Mouse (Mus musculus): ENCODE measurements around the gene Sfswap. TPM values are rescaled to one million over a fixed set of nuclear protein-coding genes. Genes with fewer than 3 reads are reported as not detected.

The Sfswap gene
- polyA plus RNA-seq, 1 experiment from 2014 or later, result 53.7 TPM

- Histone ChIP-seq H3K4me1 (no peaks in the 10 kb centered on the region), H3K27ac (replicated peaks) (no peak overlapping the region), H3K4me2 (replicated peaks) (no peak overlapping the region), H3K9ac (no peak overlapping the region), H3K4me3 (replicated peaks) (no peak overlapping the region), H3K9me3 (replicated peaks) (no peaks in the 10 kb centered on the region), H3K27me3 (no peaks in the 10 kb centered on the region), H3K36me3 (no peaks in the 10 kb centered on the region)
- 66% methylated on average over 3 of the region's 3 CpGs for WGBS
- ATAC-seq (ENCODE audit: insufficient number of reproducible peaks, low FRiP score, low TSS enrichment, low read depth), result no peak
Measured at GRCm38 (mm10) chr5:129475532-129476045, 25.4 kb upstream of the Sfswap start.

DNA sequence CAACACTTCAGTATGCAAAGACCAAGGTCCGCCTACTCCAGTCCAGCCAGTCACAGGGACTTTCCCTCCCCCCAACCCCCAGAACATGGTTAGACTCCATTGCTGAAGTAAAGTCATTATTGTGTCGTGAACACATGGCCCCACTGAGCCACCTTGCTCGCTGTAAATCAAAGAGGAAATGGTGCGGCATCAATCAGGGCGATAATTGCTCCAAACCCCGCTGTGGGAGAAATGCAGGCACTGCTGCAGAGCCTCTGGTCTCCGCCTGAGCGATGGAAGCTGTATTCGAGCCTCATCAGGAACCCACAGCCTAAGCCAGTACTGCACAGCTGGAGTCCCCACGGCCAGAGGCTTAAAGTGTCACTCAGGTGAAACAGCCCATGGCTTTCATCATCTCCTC, 11.1 kb upstream of the Sfswap start:
- no peak for ATAC-seq (ENCODE audit: insufficient number of reproducible peaks, low FRiP score, low TSS enrichment, low read depth)
- Histone ChIP-seq H3K9me3 (replicated peaks) (no peaks in the 10 kb centered on the region), H3K27me3 (no peaks in the 10 kb centered on the region), H3K27ac (replicated peaks) (no peak overlapping the region), H3K9ac (no peak overlapping the region), H3K4me2 (replicated peaks) (no peak overlapping the region), H3K4me1 (no peaks in the 10 kb centered on the region), H3K36me3 (no peaks in the 10 kb centered on the region), H3K4me3 (replicated peaks) (no peak overlapping the region)
- 34% methylated on average over 10 of the region's 10 CpGs for WGBS

DNA sequence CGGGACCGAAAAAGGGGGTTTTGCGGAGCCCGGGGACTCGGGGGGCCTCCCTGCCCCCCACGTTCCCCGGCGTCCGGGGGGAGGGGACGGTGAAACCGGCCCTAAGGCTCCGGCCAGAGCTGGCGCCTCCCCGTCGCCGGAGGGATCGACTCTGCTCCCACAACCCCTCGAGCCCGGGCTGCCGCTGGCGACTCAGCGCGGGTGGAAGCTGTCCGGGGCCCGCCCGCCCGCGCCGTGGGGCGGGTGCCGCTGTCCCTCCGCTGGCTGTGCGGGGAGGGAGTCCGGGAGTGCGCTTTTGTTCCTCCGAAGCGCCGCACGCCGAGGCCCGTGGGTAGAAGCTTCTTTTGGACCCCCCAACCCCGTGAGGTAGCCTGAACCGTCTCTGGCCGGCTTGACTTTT, 650 bp downstream of the Sfswap start:
- Histone ChIP-seq H3K9me3 (replicated peaks) (no peaks in the 10 kb centered on the region), H3K27ac (replicated peaks) (peak overlapping the region; percentile 82), H3K4me3 (replicated peaks) (peak overlapping the region; percentile 100), H3K4me2 (replicated peaks) (peak overlapping the region; percentile 92), H3K4me1 (peaks cover 18% of the 10 kb centered on the region), H3K36me3 (peaks cover 30% of the 10 kb centered on the region), H3K9ac (peak overlapping the region; percentile 95), H3K27me3 (no peaks in the 10 kb centered on the region)
- under 1% methylated on average over 44 of the region's 44 CpGs for WGBS
- no peak for ATAC-seq (ENCODE audit: insufficient number of reproducible peaks, low FRiP score, low TSS enrichment, low read depth)

- 91% methylated on average over 4 of the region's 4 CpGs for WGBS
- Histone ChIP-seq H3K4me2 (replicated peaks) (no peak overlapping the region), H3K9me3 (replicated peaks) (no peaks in the 10 kb centered on the region), H3K27ac (replicated peaks) (no peak overlapping the region), H3K4me1 (peaks cover 15% of the 10 kb centered on the region), H3K9ac (no peak overlapping the region), H3K4me3 (replicated peaks) (no peak overlapping the region), H3K27me3 (no peaks in the 10 kb centered on the region), H3K36me3 (peaks cover 76% of the 10 kb centered on the region)
- no peak for ATAC-seq (ENCODE audit: insufficient number of reproducible peaks, low FRiP score, low TSS enrichment, low read depth)
Measured at GRCm38 (mm10) chr5:129506886-129507285, 5.9 kb downstream of the Sfswap start.

DNA sequence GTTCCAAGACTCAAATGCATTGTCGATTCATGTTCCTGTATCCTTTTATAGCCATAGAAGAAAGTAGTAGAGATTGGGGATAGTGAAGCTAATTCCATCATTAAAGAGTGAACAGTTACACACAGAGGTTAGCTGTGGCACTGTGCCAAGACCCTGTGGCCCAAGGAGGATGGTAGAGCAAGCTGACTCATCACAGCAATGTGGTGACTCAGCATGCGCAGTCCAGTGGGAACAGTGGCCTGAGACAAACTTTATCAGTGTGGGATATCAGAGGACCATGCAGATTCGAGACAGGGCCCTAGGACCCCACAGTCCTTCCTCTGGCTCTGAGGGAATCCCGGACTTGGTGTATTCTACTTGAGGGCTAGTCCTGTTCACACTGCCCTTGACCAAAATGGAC, 17.2 kb downstream of the Sfswap start:
- H3K4me2 ChIP-seq (replicated peaks), result no peak overlapping the region
- peaks cover 73% of the 10 kb centered on the region for H3K36me3 ChIP-seq
- no peaks in the 10 kb centered on the region for H3K27me3 ChIP-seq
- no peak for ATAC-seq (ENCODE audit: insufficient number of reproducible peaks, low FRiP score, low TSS enrichment, low read depth)
- no peaks in the 10 kb centered on the region; the same call in 1 of the 2 replicates for H3K4me1 ChIP-seq
- WGBS, result 93% methylated on average over 4 of the region's 4 CpGs
- H3K9ac ChIP-seq, result no peak overlapping the region
- no peak overlapping the region for H3K4me3 ChIP-seq (replicated peaks)
- H3K27ac ChIP-seq (replicated peaks), result no peak overlapping the region
- no peaks in the 10 kb centered on the region for H3K9me3 ChIP-seq (replicated peaks)

- Histone ChIP-seq H3K27me3 (no peaks in the 10 kb centered on the region), H3K9me3 (replicated peaks) (no peaks in the 10 kb centered on the region), H3K4me3 (replicated peaks) (no peak overlapping the region), H3K4me1 (no peaks in the 10 kb centered on the region; the same call in 1 of the 2 replicates), H3K36me3 (peaks cover 71% of the 10 kb centered on the region), H3K27ac (replicated peaks) (no peak overlapping the region), H3K9ac (no peak overlapping the region), H3K4me2 (replicated peaks) (no peak overlapping the region)
- no peak for ATAC-seq (ENCODE audit: insufficient number of reproducible peaks, low FRiP score, low TSS enrichment, low read depth)
- WGBS, result 86% methylated on average over 1 of the region's 1 CpGs
Measured at GRCm38 (mm10) chr5:129518786-129519185, 17.8 kb downstream of the Sfswap start.

DNA sequence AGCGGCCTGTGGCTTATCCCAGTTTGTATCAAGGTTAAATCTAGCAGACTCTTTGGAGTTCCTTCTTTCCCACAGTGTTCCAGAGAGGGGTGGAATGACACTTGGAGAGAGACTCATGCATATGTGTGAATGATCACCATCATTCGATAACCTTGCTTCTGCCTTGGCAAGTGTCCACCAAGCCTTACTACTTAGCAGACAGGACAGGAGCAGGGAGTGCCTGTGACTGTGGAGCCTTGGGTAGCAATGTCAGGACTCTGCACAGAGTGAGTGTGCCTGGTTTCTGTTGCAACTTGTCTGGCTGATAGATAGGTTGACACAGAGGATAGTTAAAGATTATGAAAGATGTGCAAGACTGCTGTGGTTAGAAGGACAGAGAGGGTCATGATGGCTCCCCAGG, 18.6 kb downstream of the Sfswap start:
- Histone ChIP-seq H3K4me1 (no peaks in the 10 kb centered on the region; the same call in 1 of the 2 replicates), H3K36me3 (peaks cover 70% of the 10 kb centered on the region), H3K27ac (replicated peaks) (no peak overlapping the region), H3K9ac (no peak overlapping the region), H3K4me3 (replicated peaks) (no peak overlapping the region), H3K27me3 (no peaks in the 10 kb centered on the region), H3K9me3 (replicated peaks) (no peaks in the 10 kb centered on the region), H3K4me2 (replicated peaks) (no peak overlapping the region)
- ATAC-seq (ENCODE audit: insufficient number of reproducible peaks, low FRiP score, low TSS enrichment, low read depth), result no peak
- 92% methylated on average over 2 of the region's 2 CpGs for WGBS

GRCm38 (mm10) chr5:129521501-129521900, 20.5 kb downstream of the Sfswap start:
- Histone ChIP-seq H3K4me2 (replicated peaks) (no peak overlapping the region), H3K27me3 (no peaks in the 10 kb centered on the region), H3K9me3 (replicated peaks) (no peaks in the 10 kb centered on the region), H3K36me3 (peaks cover 67% of the 10 kb centered on the region), H3K27ac (replicated peaks) (no peak overlapping the region), H3K4me3 (replicated peaks) (no peak overlapping the region), H3K9ac (no peak overlapping the region), H3K4me1 (no peaks in the 10 kb centered on the region; the same call in 1 of the 2 replicates)
- no peak for ATAC-seq (ENCODE audit: insufficient number of reproducible peaks, low FRiP score, low TSS enrichment, low read depth)
- WGBS, result 71% methylated on average over 7 of the region's 7 CpGs

DNA sequence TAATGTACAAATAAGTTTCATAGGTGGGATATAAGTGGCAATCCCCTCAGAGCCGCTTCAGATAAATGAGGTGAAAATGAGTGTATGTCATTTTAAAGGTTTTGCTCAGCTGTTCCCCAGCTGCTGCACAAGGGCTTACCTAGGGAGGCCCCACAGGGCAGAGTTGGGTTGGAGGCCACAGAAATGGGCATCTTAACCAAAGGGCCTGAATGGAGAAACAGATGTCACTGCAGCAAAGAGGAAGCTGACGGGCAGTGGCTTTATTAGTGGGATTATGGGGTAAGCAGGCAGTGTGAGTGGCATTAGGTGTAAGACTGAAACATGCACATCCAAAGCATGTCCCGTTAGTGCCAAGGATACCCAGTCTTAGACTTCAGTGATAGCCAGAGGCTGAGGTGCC, 20.9 kb downstream of the Sfswap start:
- Histone ChIP-seq H3K36me3 (peaks cover 67% of the 10 kb centered on the region), H3K27ac (replicated peaks) (no peak overlapping the region), H3K4me2 (replicated peaks) (no peak overlapping the region), H3K9me3 (replicated peaks) (no peaks in the 10 kb centered on the region), H3K4me1 (no peaks in the 10 kb centered on the region; the same call in 1 of the 2 replicates), H3K27me3 (no peaks in the 10 kb centered on the region), H3K9ac (no peak overlapping the region), H3K4me3 (replicated peaks) (no peak overlapping the region)
- no peak for ATAC-seq (ENCODE audit: insufficient number of reproducible peaks, low FRiP score, low TSS enrichment, low read depth)
- WGBS, result 79% methylated on average over 3 of the region's 3 CpGs

DNA sequence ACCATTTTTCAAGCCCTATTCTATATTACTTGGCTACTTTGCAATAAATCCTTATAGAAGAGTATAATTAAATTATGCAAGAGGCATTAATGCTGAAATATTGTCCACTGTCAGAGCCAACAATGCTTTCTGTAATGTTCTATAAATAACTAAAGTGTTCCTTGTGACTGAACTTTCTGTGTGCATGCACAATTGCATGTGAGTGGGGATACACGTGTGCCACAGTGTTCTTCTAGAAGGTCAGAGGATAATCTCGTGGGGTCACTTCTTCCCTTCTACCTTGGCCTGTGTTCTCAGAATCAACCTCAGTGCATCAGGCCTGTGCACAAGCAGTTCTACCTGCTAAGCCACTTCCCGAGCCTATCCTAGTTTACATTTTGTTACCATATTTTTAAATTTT, 22.1 kb downstream of the Sfswap start:
- Histone ChIP-seq H3K4me2 (replicated peaks) (no peak overlapping the region), H3K4me1 (no peaks in the 10 kb centered on the region; the same call in 1 of the 2 replicates), H3K27ac (replicated peaks) (no peak overlapping the region), H3K4me3 (replicated peaks) (no peak overlapping the region), H3K27me3 (no peaks in the 10 kb centered on the region), H3K36me3 (peaks cover 66% of the 10 kb centered on the region), H3K9ac (no peak overlapping the region), H3K9me3 (replicated peaks) (no peaks in the 10 kb centered on the region)
- no peak for ATAC-seq (ENCODE audit: insufficient number of reproducible peaks, low FRiP score, low TSS enrichment, low read depth)
- WGBS, result 78% methylated on average over 3 of the region's 3 CpGs

GRCm38 (mm10) chr5:129524751-129525150, 23.7 kb downstream of the Sfswap start:
- WGBS, result 80% methylated on average over 5 of the region's 5 CpGs
- H3K4me1 ChIP-seq, result no peaks in the 10 kb centered on the region; the same call in 1 of the 2 replicates
- no peaks in the 10 kb centered on the region for H3K9me3 ChIP-seq (replicated peaks)
- H3K4me3 ChIP-seq (replicated peaks), result no peak overlapping the region
- no peak for ATAC-seq (ENCODE audit: insufficient number of reproducible peaks, low FRiP score, low TSS enrichment, low read depth)
- no peaks in the 10 kb centered on the region for H3K27me3 ChIP-seq
- peaks cover 67% of the 10 kb centered on the region for H3K36me3 ChIP-seq
- no peak overlapping the region for H3K9ac ChIP-seq
- no peak overlapping the region for H3K4me2 ChIP-seq (replicated peaks)
- H3K27ac ChIP-seq (replicated peaks), result no peak overlapping the region

DNA sequence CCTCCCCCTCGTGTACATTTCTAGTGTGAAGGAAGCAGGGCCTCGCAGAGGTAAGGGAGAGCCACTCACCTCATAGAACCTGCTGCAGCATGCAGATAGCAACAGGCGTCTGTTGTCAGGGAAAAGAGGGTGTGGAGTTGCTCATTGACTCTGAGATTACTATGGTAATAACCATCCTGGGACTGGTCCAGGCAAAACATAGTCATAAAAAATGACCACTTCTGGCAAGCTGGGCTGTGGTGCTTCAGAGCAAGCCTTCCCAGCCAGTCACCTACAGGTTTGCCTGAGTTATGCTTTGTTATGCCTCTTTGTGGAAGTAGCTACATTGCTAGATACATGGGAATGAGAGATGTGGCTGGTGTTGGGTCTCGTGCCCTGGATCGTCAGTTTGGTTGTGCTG, 26.1 kb downstream of the Sfswap start:
- Histone ChIP-seq H3K36me3 (peaks cover 68% of the 10 kb centered on the region), H3K27ac (replicated peaks) (no peak overlapping the region), H3K4me2 (replicated peaks) (no peak overlapping the region), H3K27me3 (no peaks in the 10 kb centered on the region), H3K9ac (no peak overlapping the region), H3K4me3 (replicated peaks) (no peak overlapping the region), H3K4me1 (no peaks in the 10 kb centered on the region), H3K9me3 (replicated peaks) (no peaks in the 10 kb centered on the region)
- no peak for ATAC-seq (ENCODE audit: insufficient number of reproducible peaks, low FRiP score, low TSS enrichment, low read depth)
- 88% methylated on average over 5 of the region's 5 CpGs for WGBS
